Mouse (Mus musculus): ENCODE measurements around the gene Golgb1. TPM values are rescaled to one million over a fixed set of nuclear protein-coding genes. Genes with fewer than 3 reads are reported as not detected.

Gene Golgb1
- polyA plus RNA-seq, 1 experiment from 2014 or later: 76.7 TPM

GRCm38 (mm10) chr16:36924312-36924711 is 49.4 kb downstream of the Golgb1 start:
- Histone ChIP-seq H3K27ac (replicated peaks) (no peak overlapping the region), H3K27me3 (ENCODE audit: low read depth, poor library complexity, severe bottlenecking) (no peaks in the 10 kb centered on the region), H3K36me3 (peaks cover 68% of the 10 kb centered on the region), H3K4me3 (no peak overlapping the region), H3K9me3 (replicated peaks) (no peaks in the 10 kb centered on the region), H3K4me1 (no peaks in the 10 kb centered on the region)
- DNase-seq (ENCODE audit: low spot score): no peak
- WGBS: 94% methylated on average over 8 of the region's 8 CpGs

- peaks cover 68% of the 10 kb centered on the region for H3K36me3 ChIP-seq
- H3K9me3 ChIP-seq (replicated peaks): no peaks in the 10 kb centered on the region
- H3K4me1 ChIP-seq: no peaks in the 10 kb centered on the region
- H3K27ac ChIP-seq (replicated peaks): no peak overlapping the region
- DNase-seq (ENCODE audit: low spot score): no peak
- 92% methylated on average over 6 of the region's 6 CpGs for WGBS
- no peak overlapping the region for H3K4me3 ChIP-seq
- no peaks in the 10 kb centered on the region for H3K27me3 ChIP-seq (ENCODE audit: low read depth, poor library complexity, severe bottlenecking)
These were observed 50.4 kb downstream of the Golgb1 start for GRCm38 (mm10) chr16:36925351-36925750.

- DNase-seq (ENCODE audit: low spot score): no peak
- Histone ChIP-seq H3K27ac (replicated peaks) (no peak overlapping the region), H3K9me3 (replicated peaks) (no peaks in the 10 kb centered on the region), H3K27me3 (ENCODE audit: low read depth, poor library complexity, severe bottlenecking) (no peaks in the 10 kb centered on the region), H3K36me3 (peaks cover 68% of the 10 kb centered on the region), H3K4me3 (no peak overlapping the region), H3K4me1 (no peaks in the 10 kb centered on the region)
- 85% methylated on average over 6 of the region's 6 CpGs for WGBS
These were observed 50.9 kb downstream of the Golgb1 start for GRCm38 (mm10) chr16:36925797-36926196.

GRCm38 (mm10) chr16:36926514-36927447 is 51.8 kb downstream of the Golgb1 start:
- Histone ChIP-seq H3K4me3 (no peak overlapping the region), H3K36me3 (peaks cover 77% of the 10 kb centered on the region), H3K4me1 (no peaks in the 10 kb centered on the region), H3K27ac (replicated peaks) (no peak overlapping the region), H3K9me3 (replicated peaks) (no peaks in the 10 kb centered on the region), H3K27me3 (ENCODE audit: low read depth, poor library complexity, severe bottlenecking) (no peaks in the 10 kb centered on the region)
- DNase-seq (ENCODE audit: low spot score): no peak
- 93% methylated on average over 10 of the region's 10 CpGs for WGBS

- Histone ChIP-seq H3K4me3 (no peak overlapping the region), H3K27me3 (ENCODE audit: low read depth, poor library complexity, severe bottlenecking) (no peaks in the 10 kb centered on the region), H3K4me1 (no peaks in the 10 kb centered on the region), H3K27ac (replicated peaks) (no peak overlapping the region), H3K36me3 (peaks cover 85% of the 10 kb centered on the region), H3K9me3 (replicated peaks) (no peaks in the 10 kb centered on the region)
- 92% methylated on average over 10 of the region's 10 CpGs for WGBS
- DNase-seq (ENCODE audit: low spot score): no peak
These were observed 52.7 kb downstream of the Golgb1 start for GRCm38 (mm10) chr16:36927495-36928105.

GRCm38 (mm10) chr16:36928106-36928500 is 53.2 kb downstream of the Golgb1 start:
- no peaks in the 10 kb centered on the region for H3K4me1 ChIP-seq
- peaks cover 90% of the 10 kb centered on the region for H3K36me3 ChIP-seq
- WGBS: 93% methylated on average over 8 of the region's 8 CpGs

GRCm38 (mm10) chr16:36929216-36929615 is 54.3 kb downstream of the Golgb1 start:
- DNase-seq (ENCODE audit: low spot score): no peak
- Histone ChIP-seq H3K27ac (replicated peaks) (no peak overlapping the region), H3K4me3 (no peak overlapping the region), H3K36me3 (peaks cover 92% of the 10 kb centered on the region), H3K27me3 (ENCODE audit: low read depth, poor library complexity, severe bottlenecking) (no peaks in the 10 kb centered on the region), H3K4me1 (no peaks in the 10 kb centered on the region), H3K9me3 (replicated peaks) (no peaks in the 10 kb centered on the region)
- WGBS: 97% methylated on average over 7 of the region's 7 CpGs

More at GRCm38 (mm10) chr16:36928106-36928500, 53.2 kb downstream of the Golgb1 start:
- H3K4me3 ChIP-seq: no peak overlapping the region
- no peaks in the 10 kb centered on the region for H3K9me3 ChIP-seq (replicated peaks)
- no peak for DNase-seq (ENCODE audit: low spot score)
- no peak overlapping the region for H3K27ac ChIP-seq (replicated peaks)
- no peaks in the 10 kb centered on the region for H3K27me3 ChIP-seq (ENCODE audit: low read depth, poor library complexity, severe bottlenecking)

- DNase-seq (ENCODE audit: low spot score): no peak
- H3K27ac ChIP-seq (replicated peaks): no peak overlapping the region
- H3K36me3 ChIP-seq: peaks cover 79% of the 10 kb centered on the region
- 88% methylated on average over 11 of the region's 11 CpGs for WGBS
- H3K4me3 ChIP-seq: no peak overlapping the region
- H3K9me3 ChIP-seq (replicated peaks): no peaks in the 10 kb centered on the region
- H3K27me3 ChIP-seq (ENCODE audit: low read depth, poor library complexity, severe bottlenecking): no peaks in the 10 kb centered on the region
- no peaks in the 10 kb centered on the region for H3K4me1 ChIP-seq
These were observed 55.5 kb downstream of the Golgb1 start for GRCm38 (mm10) chr16:36930231-36931136.

- Histone ChIP-seq H3K27ac (replicated peaks) (no peak overlapping the region), H3K36me3 (peaks cover 70% of the 10 kb centered on the region), H3K9me3 (replicated peaks) (no peaks in the 10 kb centered on the region), H3K27me3 (ENCODE audit: low read depth, poor library complexity, severe bottlenecking) (no peaks in the 10 kb centered on the region), H3K4me1 (no peaks in the 10 kb centered on the region), H3K4me3 (no peak overlapping the region)
- 93% methylated on average over 10 of the region's 10 CpGs for WGBS
- no peak for DNase-seq (ENCODE audit: low spot score)
These were observed 56.4 kb downstream of the Golgb1 start for GRCm38 (mm10) chr16:36931381-36931780.

- Histone ChIP-seq H3K36me3 (peaks cover 64% of the 10 kb centered on the region), H3K9me3 (replicated peaks) (no peaks in the 10 kb centered on the region), H3K4me1 (no peaks in the 10 kb centered on the region), H3K27ac (replicated peaks) (no peak overlapping the region), H3K4me3 (no peak overlapping the region), H3K27me3 (ENCODE audit: low read depth, poor library complexity, severe bottlenecking) (no peaks in the 10 kb centered on the region)
- DNase-seq (ENCODE audit: low spot score): no peak
- 83% methylated on average over 3 of the region's 3 CpGs for WGBS
These were observed 57.0 kb downstream of the Golgb1 start for GRCm38 (mm10) chr16:36931976-36932375.

- WGBS: 92% methylated on average over 6 of the region's 6 CpGs
- no peaks in the 10 kb centered on the region for H3K4me1 ChIP-seq
- H3K36me3 ChIP-seq: peaks cover 58% of the 10 kb centered on the region
- H3K9me3 ChIP-seq (replicated peaks): no peaks in the 10 kb centered on the region
- DNase-seq (ENCODE audit: low spot score): no peak
- no peak overlapping the region for H3K27ac ChIP-seq (replicated peaks)
- H3K4me3 ChIP-seq: no peak overlapping the region
- no peaks in the 10 kb centered on the region for H3K27me3 ChIP-seq (ENCODE audit: low read depth, poor library complexity, severe bottlenecking)
These were observed 57.6 kb downstream of the Golgb1 start for GRCm38 (mm10) chr16:36932546-36932945.

- no peak for DNase-seq (ENCODE audit: low spot score)
- WGBS: 83% methylated on average over 6 of the region's 6 CpGs
These were observed 59.3 kb downstream of the Golgb1 start for GRCm38 (mm10) chr16:36934131-36934840.

More at GRCm38 (mm10) chr16:36934131-36934840, 59.3 kb downstream of the Golgb1 start:
- H3K4me3 ChIP-seq: no peak overlapping the region
- no peaks in the 10 kb centered on the region for H3K27me3 ChIP-seq (ENCODE audit: low read depth, poor library complexity, severe bottlenecking)
- no peaks in the 10 kb centered on the region for H3K9me3 ChIP-seq (replicated peaks)
- no peak overlapping the region for H3K27ac ChIP-seq (replicated peaks)
- H3K36me3 ChIP-seq: peaks cover 41% of the 10 kb centered on the region
- H3K4me1 ChIP-seq: no peaks in the 10 kb centered on the region

Data from midbrain, embryonic 10.5 days (tissue).